ENCODE assay signal across 19 mouse cellular contexts in genomic region chr8:96548187-96548586, GRCm38 (mm10).
DNase-seq lines count a peak whose midpoint lies in the region; ATAC-seq and TF ChIP-seq lines count a peak whose summit lies in the region.
"Had no signal": no experiment of that assay in that cellular context is flagged by ENCODE, and none has a peak within 500 bp of the region (broad histone marks: within the 10 kb centered on the region; RNA-seq: fewer than 3 reads in every experiment).

No protein-coding gene starts in this region.

- ATAC-seq in hindbrain, embryonic 15.5 days (ENCODE audit: low FRiP score, low read depth), result 0 out of 2 replicates have a peak, but pooled peaks have one; percentile 42
- ATAC-seq: forebrain, embryonic 13.5 days; inflammation-experienced regulatory T-cells, adult 6 months; intestine, postnatal 0 days had no signal

- no peaks in the 10 kb centered on the region for H3K36me3 ChIP-seq in hindbrain, embryonic 15.5 days
- H3K36me3 ChIP-seq: embryonic facial prominence, embryonic 13.5 days; heart, embryonic 13.5 days had no signal

- H3K9ac ChIP-seq in hindbrain, embryonic 15.5 days, result no peak overlapping the region
- H3K9ac ChIP-seq: embryonic facial prominence, embryonic 13.5 days; forebrain, embryonic 13.5 days; forebrain, postnatal 0 days; heart, embryonic 13.5 days had no signal

- intact Hi-C loops in left cerebral cortex, postnatal 4 days (cut with DNase I), result no loop called here

- no peaks in the 10 kb centered on the region for H3K9me3 ChIP-seq in hindbrain, embryonic 15.5 days
- H3K9me3 ChIP-seq: embryonic facial prominence, embryonic 13.5 days; forebrain, embryonic 13.5 days; heart, embryonic 13.5 days had no signal

- peak; percentile 2 for DNase-seq in embryo, embryonic 10.5 days (ENCODE audit: low spot score)
- DNase-seq in embryo, embryonic 11 days, result no peak
- peak; percentile 10 for DNase-seq in left cerebral cortex, postnatal 4 days
- no peak for DNase-seq in left cerebral cortex, adult 8-10 months (ENCODE audit: low spot score in 2 of 2)
- DNase-seq in brain, embryonic 14.5 days (ENCODE audit: low read depth), result peak; percentile 25
- DNase-seq in kidney, postnatal 14 days, result no peak
- DNase-seq in layer of hippocampus, postnatal 25 days (ENCODE audit: extremely low spot score in 1 of 2, low spot score in 1 of 2), result no peak
- DNase-seq: adrenal gland, postnatal 10 days; cerebellum, adult 18-20 months; cerebellum, adult 9-11 months; forebrain, postnatal 0 days; gastrocnemius, adult 2 months; gastrocnemius, postnatal 25 days had no signal

- no peak for TF ChIP-seq POLR2A in brain, embryonic 14.5 days (IDR thresholded peaks at IDR 0.05; ENCODE audit: borderline replicate concordance, extremely low read depth, insufficient read depth, insufficient read length, poor library complexity, severe bottlenecking)

- no peak overlapping the region for H3K4me3 ChIP-seq in hindbrain, embryonic 15.5 days
- H3K4me3 ChIP-seq: embryonic facial prominence, embryonic 13.5 days; forebrain, embryonic 13.5 days; gastrocnemius, adult 2 months; heart, embryonic 13.5 days had no signal

- H3K27me3 ChIP-seq in hindbrain, embryonic 15.5 days, result no peaks in the 10 kb centered on the region
- H3K27me3 ChIP-seq: embryonic facial prominence, embryonic 13.5 days; forebrain, embryonic 13.5 days; heart, embryonic 13.5 days had no signal

- H3K4me2 ChIP-seq in hindbrain, embryonic 15.5 days, result no peak overlapping the region
- H3K4me2 ChIP-seq: embryonic facial prominence, embryonic 13.5 days; forebrain, embryonic 13.5 days; heart, embryonic 13.5 days had no signal

- no peaks in the 10 kb centered on the region for H3K4me1 ChIP-seq in hindbrain, embryonic 15.5 days (replicated peaks)
- H3K4me1 ChIP-seq: embryonic facial prominence, embryonic 13.5 days; forebrain, embryonic 13.5 days had no signal

- H3K27ac ChIP-seq in hindbrain, embryonic 15.5 days (replicated peaks), result no peak overlapping the region
- H3K27ac ChIP-seq: embryonic facial prominence, embryonic 13.5 days; forebrain, embryonic 13.5 days; gastrocnemius, adult 2 months; heart, embryonic 13.5 days had no signal

- no peak for TF ChIP-seq CTCF in brain, embryonic 14.5 days (IDR thresholded peaks at IDR 0.05; ENCODE audit: borderline replicate concordance, extremely low read depth, insufficient read depth, insufficient read length)

Comparison
In these comparisons a context has a peak if more than half of its experiments do, and no peak if none do; other contexts are left out.
1. DNase-seq: peak in embryo, embryonic 10.5 days (single experiment), left cerebral cortex, postnatal 4 days (single experiment) and brain, embryonic 14.5 days (single experiment); none in embryo, embryonic 11 days (single experiment), left cerebral cortex, adult 8-10 months (0 of 2), kidney, postnatal 14 days (single experiment) and layer of hippocampus, postnatal 25 days (0 of 2).